Mouse (Mus musculus) gastrocnemius, postnatal 14 days (tissue): Measurements from ENCODE around the gene Csmd2. TPM values are rescaled to one million over a fixed set of nuclear protein-coding genes. Genes with fewer than 3 reads are reported as not detected.

Experiments
- DNase-seq: peaks from one replicate; pipeline ENCODE4 v3.0.0; 2021; ENCODE audit warnings: mixed read lengths
- intact Hi-C: fragments of 180-260 bp; cut with DNase I; formaldehyde crosslinking; loops from one replicate; pipeline ENCODE4 v1.15.1; 2025; ENCODE audit warnings: low total_unique reads
- long read RNA-seq, 2 experiments: library from polyadenylated mRNA; stranded (forward); transcript quantifications; one replicate each; pipeline ENCODE4 v2.0.0; 2021
- total RNA-seq, 2 experiments: library from RNA; stranded (reverse); gene quantifications; 2 replicates each; pipeline ENCODE4 v1.2.3; 2021

Gene Csmd2
- under 1 TPM; 0.08 to 0.18 TPM for total RNA-seq
- long read RNA-seq, experiment 1, result 0 reads
- long read RNA-seq, experiment 2, result 0 reads

- intact Hi-C loops, result no loop called here
- DNase-seq, result no peak
Measured at GRCm38 (mm10) chr4:127987784-127988455, at the start of gene Csmd2. Csmd2 (plus strand) TSS chr4:127987857.

GRCm38 (mm10) chr4:127947696-127948095 is 40.0 kb upstream of the Csmd2 start:
- DNase-seq, result no peak
- intact Hi-C loops, result no loop called here

GRCm38 (mm10) chr4:127953006-127953710 is 34.5 kb upstream of the Csmd2 start:
- intact Hi-C loops, result no loop called here
- no peak for DNase-seq

- intact Hi-C loops, result no loop called here
- no peak for DNase-seq
Measured at GRCm38 (mm10) chr4:127969101-127969500, 18.6 kb upstream of the Csmd2 start.

GRCm38 (mm10) chr4:127970018-127970421 is 17.6 kb upstream of the Csmd2 start:
- DNase-seq, result peak; percentile 18
- intact Hi-C loops, result no loop called here

GRCm38 (mm10) chr4:127970901-127971868 is 16.5 kb upstream of the Csmd2 start, which contains the start of gene CK137956:
CK137956 (minus strand) TSS chr4:127970951.
- intact Hi-C loops, result no loop called here

GRCm38 (mm10) chr4:127972976-127973375 is 14.7 kb upstream of the Csmd2 start:
- DNase-seq, result no peak

More at GRCm38 (mm10) chr4:127970901-127971868, 16.5 kb upstream of the Csmd2 start, which contains the start of gene CK137956:
- DNase-seq, result no peak

GRCm38 (mm10) chr4:127981125-127981524 is 6.5 kb upstream of the Csmd2 start:
- intact Hi-C loops, result no loop called here

More at GRCm38 (mm10) chr4:127972976-127973375, 14.7 kb upstream of the Csmd2 start:
- intact Hi-C loops, result no loop called here

GRCm38 (mm10) chr4:127984426-127984825 is 3.2 kb upstream of the Csmd2 start:
- intact Hi-C loops, result no loop called here
- no peak for DNase-seq

More at GRCm38 (mm10) chr4:127981125-127981524, 6.5 kb upstream of the Csmd2 start:
- no peak for DNase-seq

GRCm38 (mm10) chr4:127985874-127986273 is 1.8 kb upstream of the Csmd2 start:
- DNase-seq, result no peak
- intact Hi-C loops, result no loop called here

- intact Hi-C loops, result no loop called here
- no peak for DNase-seq
Measured at GRCm38 (mm10) chr4:127986491-127987075, 1.1 kb upstream of the Csmd2 start.

GRCm38 (mm10) chr4:127987270-127987669 is 387 bp upstream of the Csmd2 start:
- intact Hi-C loops, result no loop called here
- no peak for DNase-seq

GRCm38 (mm10) chr4:127988526-127989180 is 996 bp downstream of the Csmd2 start:
- intact Hi-C loops, result no loop called here
- no peak for DNase-seq

- intact Hi-C loops, result no loop called here
- no peak for DNase-seq
Measured at GRCm38 (mm10) chr4:127989347-127989995, 1.8 kb downstream of the Csmd2 start.

GRCm38 (mm10) chr4:127999281-127999680 is 11.6 kb downstream of the Csmd2 start:
- no peak for DNase-seq
- intact Hi-C loops, result no loop called here

GRCm38 (mm10) chr4:128002638-128003101 is 15.0 kb downstream of the Csmd2 start:
- DNase-seq, result no peak
- intact Hi-C loops, result no loop called here

GRCm38 (mm10) chr4:128004797-128005452 is 17.3 kb downstream of the Csmd2 start:
- no peak for DNase-seq

GRCm38 (mm10) chr4:128019465-128019864 is 31.8 kb downstream of the Csmd2 start:
- no peak for DNase-seq
- intact Hi-C loops, result no loop called here

More at GRCm38 (mm10) chr4:128004797-128005452, 17.3 kb downstream of the Csmd2 start:
- intact Hi-C loops, result no loop called here
